Mouse (Mus musculus): ENCODE data around the gene Sms.

- TF ChIP-seq POLR2A (IDR thresholded peaks at IDR 0.05; ENCODE audit: extremely low read depth, insufficient read depth, low read length) (no peak), CTCF (IDR thresholded peaks at IDR 0.05; ENCODE audit: low read depth, low read length) (no peak)
These were observed 20.1 kb downstream of the Sms start for GRCm38 (mm10) chrX:157471711-157472660.

All from liver, adult 2 months (tissue).